In the genomic region with DNA sequence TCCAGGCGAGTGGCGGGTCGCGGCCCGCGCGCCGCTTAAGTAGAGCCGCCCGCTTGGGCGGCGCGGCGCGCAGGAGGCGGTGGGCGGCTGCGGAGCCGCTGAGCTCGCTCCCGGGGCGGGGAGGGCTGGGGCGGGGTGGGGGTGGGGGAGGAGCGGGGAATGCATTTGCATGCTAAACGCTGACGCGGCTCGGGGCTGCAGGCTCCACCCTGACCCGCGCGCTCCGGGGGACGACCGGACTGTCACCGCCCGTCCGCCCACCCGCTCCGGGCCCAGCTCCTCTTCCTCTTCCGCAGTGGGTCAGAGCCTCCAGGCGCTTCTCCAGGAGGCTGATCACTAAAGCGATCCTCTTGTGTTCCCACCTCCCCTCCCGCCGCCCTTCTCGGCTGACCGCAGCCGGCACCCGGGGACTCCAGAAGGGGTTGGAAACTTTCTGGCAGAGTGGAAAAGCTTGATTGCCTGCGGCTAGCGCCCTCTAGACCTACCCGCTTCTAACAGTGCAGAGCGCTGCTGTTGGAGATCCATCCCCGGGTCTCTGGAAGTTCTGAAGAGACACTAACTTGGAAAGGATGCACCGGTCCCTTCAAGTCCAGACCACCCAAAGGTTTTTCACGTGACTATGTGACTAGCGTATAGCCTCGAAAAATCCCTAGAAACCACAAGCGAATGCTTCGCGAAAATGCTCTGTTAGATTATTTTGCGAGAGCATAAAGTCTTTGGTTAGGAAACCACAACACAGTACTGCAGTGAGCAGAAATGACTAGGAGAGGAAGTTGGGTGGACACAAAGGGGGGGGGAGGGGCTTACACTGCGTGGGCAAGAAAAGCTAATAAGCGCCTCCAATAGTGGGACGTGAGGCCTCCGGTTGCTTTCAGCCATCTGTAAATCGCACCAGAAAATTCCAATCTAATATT, we compare ENCODE assay signal across 8 mouse cellular contexts. TPM values are rescaled to one million over a fixed set of nuclear protein-coding genes. Genes with fewer than 3 reads are reported as not detected.
DNase-seq lines count a peak whose midpoint lies in the region; ATAC-seq lines count a peak whose summit lies in the region.

A gene (minus strand): TSS at position 11 of the 914 bp plus-strand sequence.

- H3K36me3 ChIP-seq in hindbrain, embryonic 14.5 days (replicated peaks; ENCODE audit: control insufficient read depth, insufficient read depth) = no peaks in the 10 kb centered on the region

- peak; percentile 68 for ATAC-seq in common myeloid progenitor, adult 5-6 weeks (replicated peaks; ENCODE audit: low read depth, poor library complexity, severe bottlenecking)
- peak; percentile 88 for ATAC-seq in hindbrain, embryonic 14.5 days (ENCODE audit: low FRiP score)

- H3K4me2 ChIP-seq in hindbrain, embryonic 14.5 days (replicated peaks) = peak within 1 kb of the TSS; percentile 74

- WGBS in hindbrain, embryonic 14.5 days = 2% methylated on average over 44 of the region's 66 CpGs

- peak; percentile 56 for DNase-seq in WW6 (ENCODE audit: low read depth, low spot score)
- peak; percentile 86 for DNase-seq in gastrocnemius, adult 18-20 months (ENCODE audit: low spot score)
- DNase-seq in hindbrain, embryonic 14.5 days (ENCODE audit: low spot score) = peak; percentile 76
- DNase-seq in left cerebral cortex, adult 11 months (ENCODE audit: low spot score) = peak; percentile 45
- peak; percentile 90 for DNase-seq in lung, postnatal 25 days (ENCODE audit: low spot score)
- peak; percentile 85 for DNase-seq in ovary, postnatal 36 days (ENCODE audit: low spot score)
- DNase-seq in thymus, postnatal 14 days = peak; percentile 73

- H3K9me3 ChIP-seq in hindbrain, embryonic 14.5 days (ENCODE audit: control insufficient read depth, low read length) = no peaks in the 10 kb centered on the region

- peak within 1 kb of the TSS; percentile 83 for H3K4me3 ChIP-seq in hindbrain, embryonic 14.5 days (replicated peaks; ENCODE audit: low read length)

- H3K27me3 ChIP-seq in hindbrain, embryonic 14.5 days (ENCODE audit: control insufficient read depth, insufficient read depth, low read length) = 0 out of 2 replicates have a peak, but pooled peaks cover 8% of the 10 kb centered on the region

- peaks cover 9% of the 10 kb centered on the region for H3K4me1 ChIP-seq in hindbrain, embryonic 14.5 days (replicated peaks; ENCODE audit: control insufficient read depth, insufficient read depth, low read length)

- peak within 1 kb of the TSS; percentile 65 for H3K9ac ChIP-seq in hindbrain, embryonic 14.5 days

- peak within 1 kb of the TSS; percentile 76 for H3K27ac ChIP-seq in hindbrain, embryonic 14.5 days

RNA-seq across cellular contexts. Expression of the gene that starts here (rescaled TPM):
- 62.2 and 67.0 TPM in 2 replicates for total RNA-seq in common myeloid progenitor, adult 5-6 weeks (2017)
- total RNA-seq in gastrocnemius, adult 18-20 months (2021) = 1 to 10 TPM; 6.5 to 8.0 TPM
- 25.0 and 31.1 TPM in 2 replicates for polyA plus RNA-seq in hindbrain, embryonic 14.5 days (2014; fragmentation: Nextera tagmentation; extraction: Ambion mirVana)

Comparison
In these comparisons a context has a peak if more than half of its experiments do, and no peak if none do; other contexts are left out.
1. Peak in every context shown above with its lines: DNase-seq, ATAC-seq, H3K4me3 ChIP-seq and H3K27ac ChIP-seq.